Mouse (Mus musculus) cerebellum, adult 11-12 months (tissue): ENCODE measurements around the gene Yes1.
A peak's percentile ranks its signal among the peaks of the same experiment; 100 is the strongest.
"Not testable (repeated sequence)": the region's sequence is repeated elsewhere in the genome, so short reads cannot be mapped to it uniquely, and the experiment has no call there.

ENCODE experiments used
- DNase-seq: peaks from one replicate; pipeline ENCODE4 v3.0.0; 2022

The Yes1 gene

DNA sequence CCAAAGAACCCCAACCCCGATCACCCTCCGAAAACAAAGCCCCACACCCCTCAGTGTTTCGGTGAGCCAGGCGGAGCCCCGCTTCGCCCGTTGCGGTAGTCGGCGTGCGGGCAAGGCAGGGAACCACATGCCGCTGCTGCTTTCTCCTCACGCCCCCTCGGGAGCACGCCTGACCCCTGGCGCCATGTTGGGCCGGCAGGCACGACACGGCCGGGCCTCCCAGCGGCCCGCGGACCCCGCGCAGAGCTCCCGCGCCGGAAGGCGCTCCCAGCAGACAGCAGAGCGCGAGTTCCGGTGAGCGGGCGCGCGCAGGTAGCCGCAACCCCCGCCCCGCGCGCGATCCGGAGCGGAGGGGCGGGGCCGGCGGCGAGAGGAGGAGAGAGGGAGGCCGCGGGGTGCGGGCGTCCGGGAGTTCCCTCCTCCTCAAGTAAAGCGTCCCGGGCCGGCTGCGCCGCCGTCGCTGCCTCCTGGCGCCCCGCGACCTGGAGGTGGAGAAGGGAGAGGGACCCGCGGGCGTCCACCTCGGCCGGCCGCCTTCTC lies at the start of gene Yes1:
Gene Yes1, plus strand, starts transcription at position 371 of the 540 bp plus-strand sequence.
- peak; percentile 84 for DNase-seq

GRCm38 (mm10) chr5:32564697-32565096 lies 46.3 kb upstream of the Yes1 start:
- no peak for DNase-seq

DNA sequence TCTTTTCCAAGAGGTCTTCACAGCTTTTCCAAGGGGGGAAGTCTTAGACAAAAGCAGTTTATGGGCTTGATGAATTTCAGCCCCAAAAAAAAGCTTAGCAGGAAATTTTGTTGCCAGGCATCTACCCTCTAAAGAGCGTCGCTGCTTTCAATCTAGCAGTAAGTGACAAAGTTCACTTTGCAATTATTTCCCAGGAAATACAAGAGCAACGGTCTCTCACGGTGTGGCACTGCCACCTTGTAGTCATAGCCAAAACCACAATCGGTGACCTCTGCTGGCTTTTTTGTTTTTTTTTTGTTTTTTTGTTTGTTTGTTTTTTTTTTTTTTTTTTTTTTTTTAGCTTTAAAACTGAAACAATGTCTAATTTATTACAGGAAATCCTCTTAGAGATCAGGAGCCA lies 39.2 kb upstream of the Yes1 start:
- no peak for DNase-seq

- peak; percentile 9 for DNase-seq
Measured at GRCm38 (mm10) chr5:32588136-32588535, 22.8 kb upstream of the Yes1 start.

GRCm38 (mm10) chr5:32593793-32594192 lies 17.2 kb upstream of the Yes1 start:
- DNase-seq, result no peak

GRCm38 (mm10) chr5:32594358-32594757 lies 16.6 kb upstream of the Yes1 start:
- DNase-seq, result no peak

GRCm38 (mm10) chr5:32605911-32606310 lies 5.1 kb upstream of the Yes1 start:
- DNase-seq, result no peak

GRCm38 (mm10) chr5:32607776-32608355 lies 3.1 kb upstream of the Yes1 start:
- no peak for DNase-seq

- DNase-seq, result no peak
Measured at GRCm38 (mm10) chr5:32608516-32608915, 2.5 kb upstream of the Yes1 start.

DNA sequence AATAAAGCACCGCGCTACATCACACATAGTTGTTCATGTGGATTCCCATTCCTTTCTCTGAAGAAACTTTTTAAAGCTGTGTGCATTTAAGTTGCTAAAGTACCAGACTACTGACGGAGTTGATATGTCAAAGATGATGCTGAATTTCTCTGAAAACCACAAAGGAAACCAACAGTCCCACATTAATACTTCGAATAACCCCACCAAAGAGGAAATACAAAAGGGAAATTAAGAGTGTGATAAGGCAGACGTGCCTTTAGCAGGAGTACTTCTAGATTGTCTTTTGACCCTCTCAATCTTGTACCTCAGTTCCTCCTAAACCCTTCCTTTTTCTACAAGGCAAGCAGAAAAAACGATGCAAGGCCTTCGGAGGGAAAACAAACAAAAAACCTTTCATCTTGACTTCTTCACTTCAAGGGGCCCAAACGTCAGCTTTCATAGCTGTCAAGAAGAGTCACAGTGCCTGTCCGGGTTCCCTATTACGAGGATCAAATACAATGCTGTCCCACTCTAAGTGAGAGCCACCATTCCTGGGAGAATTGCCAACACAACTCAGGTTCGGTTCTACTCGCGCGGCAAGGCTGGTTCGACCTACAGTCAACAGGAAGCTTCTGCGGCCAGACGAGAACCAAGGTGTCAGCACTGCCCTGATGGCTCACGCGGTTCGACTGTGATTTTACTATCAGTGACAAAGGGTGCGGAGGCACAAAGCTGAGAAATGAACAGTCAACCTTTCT lies 739 bp upstream of the Yes1 start:
- DNase-seq, result peak; percentile 58

GRCm38 (mm10) chr5:32611341-32611961 lies 480 bp downstream of the Yes1 start:
- DNase-seq, result no peak

- DNase-seq, result no peak
Measured at GRCm38 (mm10) chr5:32614291-32614690, 3.3 kb downstream of the Yes1 start.

- DNase-seq, result peak; percentile 5
Measured at GRCm38 (mm10) chr5:32614691-32615090, 3.7 kb downstream of the Yes1 start.

DNA sequence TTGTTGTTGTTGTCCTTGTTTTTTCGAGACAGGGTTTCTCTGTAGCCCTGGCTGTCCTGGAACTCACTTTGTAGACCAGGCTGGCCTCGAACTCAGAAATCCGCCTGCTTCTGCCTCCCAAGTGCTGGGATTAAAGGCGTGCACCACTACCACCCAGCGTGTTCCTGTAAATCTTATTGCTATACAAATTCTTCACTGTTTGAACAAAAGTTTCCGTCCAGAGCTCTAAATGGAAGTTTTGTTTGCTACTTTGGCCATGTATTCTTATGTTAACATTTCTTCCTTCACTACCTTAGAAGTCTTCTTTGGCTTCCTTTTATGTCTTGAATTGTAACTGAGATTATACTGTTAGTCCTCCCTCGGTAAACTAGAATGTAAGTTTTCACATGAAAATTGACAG lies 5.5 kb downstream of the Yes1 start:
- DNase-seq, result not testable (repeated sequence)

- DNase-seq, result no peak
Measured at GRCm38 (mm10) chr5:32617851-32618250, 6.9 kb downstream of the Yes1 start.

DNA sequence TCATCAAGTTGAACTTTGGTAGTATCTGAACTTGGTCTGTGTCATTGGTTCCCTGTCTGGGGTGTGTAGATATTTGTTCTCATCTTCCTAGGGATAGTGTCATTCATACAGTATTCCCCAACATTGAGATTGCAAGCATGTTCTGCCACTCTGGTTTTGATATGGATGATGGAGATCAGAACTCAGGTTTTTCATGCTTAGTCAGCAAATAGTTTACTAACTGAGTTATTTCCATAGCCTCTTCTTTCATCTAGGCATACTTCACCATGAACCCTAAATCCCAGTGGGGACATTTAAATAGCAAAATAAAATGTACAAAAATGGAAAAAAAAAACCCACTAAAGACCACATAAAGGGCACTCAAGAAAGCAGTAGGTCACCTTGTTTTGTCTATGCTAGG lies 12.7 kb downstream of the Yes1 start:
- DNase-seq, result no peak

DNA sequence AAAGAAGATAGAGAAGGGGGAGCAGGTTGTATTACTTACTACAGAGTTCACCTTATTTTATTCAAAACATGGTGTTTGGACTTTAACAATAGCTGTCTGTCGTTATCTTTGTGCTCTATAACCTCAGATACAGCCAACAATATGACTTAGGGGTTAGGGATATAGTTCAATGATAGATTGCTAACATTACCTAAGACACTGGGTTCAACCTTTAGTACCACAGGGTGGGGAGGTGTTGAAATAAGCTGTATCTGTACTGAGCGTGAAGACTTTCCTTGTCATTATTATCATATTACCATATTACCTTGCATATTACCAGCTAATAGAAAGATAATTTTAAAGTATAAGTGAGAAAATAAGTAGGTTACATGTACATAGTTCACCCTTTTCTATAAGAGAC lies 13.8 kb downstream of the Yes1 start:
- DNase-seq, result no peak

DNA sequence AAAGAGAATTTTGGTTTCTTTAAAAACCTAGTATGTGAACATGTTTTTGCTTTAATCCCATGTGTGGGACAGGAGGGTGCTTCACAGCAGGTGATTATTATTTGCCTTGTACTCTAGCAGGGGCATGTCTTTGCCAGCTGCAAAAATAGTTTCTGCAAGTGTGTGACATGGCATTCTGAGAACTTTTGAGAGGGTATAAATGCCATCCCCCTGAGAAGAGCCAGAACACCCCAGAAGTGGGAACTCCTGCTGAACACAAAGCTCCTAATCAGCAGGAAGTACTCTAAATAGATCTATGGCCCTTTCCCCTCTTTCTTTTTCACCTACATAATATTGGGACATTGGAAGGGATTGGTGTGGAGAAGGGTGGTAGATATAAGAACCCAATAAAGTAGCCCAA lies 22.2 kb downstream of the Yes1 start:
- DNase-seq, result no peak

DNA sequence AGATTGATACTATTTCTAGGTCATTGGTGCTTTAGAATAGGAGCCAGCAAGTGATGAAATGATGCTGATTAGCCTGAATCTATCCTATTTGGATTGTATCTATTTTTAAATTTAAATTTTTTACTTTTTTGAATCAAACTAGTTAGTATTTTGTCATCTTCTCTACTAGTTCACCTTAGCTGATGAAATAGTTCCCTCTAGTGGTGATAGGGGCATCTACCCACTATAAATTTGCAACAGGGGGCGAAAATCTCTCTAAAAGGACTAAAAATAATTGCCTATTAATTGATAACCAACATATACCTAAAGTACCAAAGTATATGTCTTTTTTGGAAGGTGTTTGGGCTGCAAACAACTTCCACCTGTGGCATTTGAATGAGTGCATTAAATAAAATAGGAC lies 46.4 kb downstream of the Yes1 start:
- no peak for DNase-seq

DNA sequence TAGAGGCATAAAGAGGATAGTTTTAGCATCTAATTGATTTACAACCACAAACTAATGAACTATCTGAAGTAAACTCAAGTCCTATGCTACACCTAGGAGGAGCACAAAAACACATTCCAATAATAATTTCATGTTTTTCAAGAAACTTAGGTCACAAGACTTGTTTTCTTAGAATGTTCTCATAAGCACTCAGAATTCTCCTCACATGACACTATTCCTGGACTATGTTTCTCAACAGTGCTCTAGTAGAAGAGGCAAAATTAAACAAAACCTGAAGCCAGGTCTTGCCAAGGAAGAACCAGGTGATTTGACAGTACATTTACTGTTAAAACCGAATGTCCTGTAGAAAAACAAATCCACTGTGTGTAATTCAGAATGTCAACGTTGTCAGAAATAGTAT lies 71.5 kb downstream of the Yes1 start:
- no peak for DNase-seq

- DNase-seq, result no peak
Measured at GRCm38 (mm10) chr5:32693411-32693810, 82.4 kb downstream of the Yes1 start.

DNA sequence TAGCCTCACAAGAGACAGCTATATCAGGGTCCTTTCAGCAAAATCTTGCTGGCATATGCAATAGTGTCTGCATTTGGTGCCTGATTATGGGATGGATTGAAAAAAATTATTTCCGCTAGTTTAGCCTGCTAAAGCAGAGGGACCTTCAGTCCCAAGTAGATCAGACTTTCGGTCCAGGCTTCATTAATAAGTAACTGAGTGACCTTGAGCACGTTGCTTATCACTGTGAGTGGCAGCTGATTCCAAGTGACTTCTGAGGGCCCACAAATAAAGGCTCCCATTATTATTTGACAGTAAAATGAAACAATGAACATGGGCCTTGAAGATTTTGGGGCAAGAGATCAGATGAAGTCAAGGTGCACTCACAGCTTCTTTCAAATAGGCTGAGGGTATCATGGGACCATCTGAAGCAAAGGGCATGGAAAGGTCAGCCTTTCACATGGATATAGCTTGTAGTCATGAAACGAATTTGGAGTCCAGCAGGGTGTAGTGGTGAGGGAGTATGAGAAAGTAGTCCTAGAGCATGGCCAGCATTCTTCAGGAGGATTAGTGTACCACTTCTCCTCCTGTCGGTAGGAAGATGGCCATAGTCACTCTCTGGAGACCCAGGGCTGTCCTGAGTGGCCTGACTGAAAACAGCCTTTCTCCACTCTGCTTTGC lies 86.4 kb downstream of the Yes1 start:
- DNase-seq, result no peak

DNA sequence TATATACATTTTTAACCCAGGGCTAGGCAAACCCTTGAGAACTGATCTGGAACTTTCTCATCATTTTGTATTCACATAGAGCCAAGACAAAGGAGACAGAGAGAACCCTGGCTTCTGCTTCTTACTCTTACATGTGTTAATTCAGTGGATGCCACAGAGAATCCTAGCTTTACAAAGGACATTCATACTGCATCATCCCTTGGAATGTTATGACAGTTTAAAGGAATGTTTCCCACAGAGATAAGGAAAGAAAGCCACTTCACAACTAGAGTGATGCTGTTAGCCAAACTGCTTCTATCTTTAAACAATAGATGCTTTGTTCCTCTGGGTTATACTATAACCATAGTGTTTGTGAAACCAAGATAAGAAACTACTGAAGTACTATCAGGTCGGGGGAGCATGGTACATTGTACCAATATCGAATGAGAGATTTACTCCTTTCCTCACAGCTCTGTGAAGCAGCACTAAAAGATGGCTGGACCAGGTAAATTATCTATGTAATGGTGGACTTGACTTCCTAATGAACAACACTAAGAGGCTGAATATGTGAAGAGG lies 95.3 kb downstream of the Yes1 start:
- DNase-seq, result no peak
